Mouse (Mus musculus) embryo, embryonic 10 days (tissue): ENCODE data around the gene Pex6.

Experiments
- DNase-seq: peaks from one replicate; pipeline ENCODE4 v3.0.0-alpha.2; 2015; ENCODE audit warnings: low spot score

Pex6 gene

GRCm38 (mm10) chr17:46774131-46774472 lies 62.8 kb downstream of the Pex6 start:
- no peak for DNase-seq

GRCm38 (mm10) chr17:46775070-46775469 lies 63.8 kb downstream of the Pex6 start:
- DNase-seq, result no peak
